Mouse (Mus musculus): ENCODE measurements at regions not wholly inside any gene's neighbourhood (a gene's known extent, or its start where the extent isn't known, plus 50 kb on each side); places are given as distances from the start of the nearest gene placed in this dataset.

- Histone ChIP-seq H3K9me3 (ENCODE audit: control insufficient read depth, low read length) (no peaks in the 10 kb centered on the region), H3K4me1 (ENCODE audit: control insufficient read depth, insufficient read depth, low read length) (no peaks in the 10 kb centered on the region), H3K4me2 (ENCODE audit: low read depth, low read length) (no peak overlapping the region), H3K36me3 (ENCODE audit: control insufficient read depth, insufficient read depth, low read length) (no peaks in the 10 kb centered on the region), H3K4me3 (ENCODE audit: low read depth, low read length) (no peak overlapping the region), H3K27me3 (ENCODE audit: control insufficient read depth, insufficient read depth, low read length) (no peaks in the 10 kb centered on the region), H3K9ac (replicated peaks; ENCODE audit: low read depth, low read length) (no peak overlapping the region), H3K27ac (ENCODE audit: low read depth, low read length) (no peak overlapping the region)
- no peak for ATAC-seq (ENCODE audit: low read depth)
- 59% methylated on average over 6 of the region's 6 CpGs for WGBS
Observed at GRCm38 (mm10) chr4:50025356-50025755, 179.8 kb upstream of the Grin3a start.
